Mouse (Mus musculus) CH12.LX (cell line): ENCODE measurements around the gene Adap1. TPM values are rescaled to one million over a fixed set of nuclear protein-coding genes. Genes with fewer than 3 reads are reported as not detected.

ENCODE experiments used
- DNase-seq: peaks from one replicate; pipeline ENCODE4 v3.0.0-alpha.2; 2013; ENCODE audit errors: extremely low read depth
- H3K27ac ChIP-seq: 2 replicates; pipeline ENCODE4 v1.5.1; 2012; ENCODE audit warnings: low read depth, mild to moderate bottlenecking, control low read depth, moderate library complexity; ENCODE audit not compliant: insufficient read depth
- H3K27me3 ChIP-seq: replicated peaks from 2 replicates; pipeline ENCODE3; 2012; ENCODE audit warnings: inconsistent platforms
- H3K36me3 ChIP-seq, 2 experiments: replicated peaks in 1 of 2; 2 replicates each; pipeline versions ENCODE3 to v1.6.1; 2012; ENCODE audit warnings: inconsistent platforms in 1 of 2, low read length in 1 of 2, mild to moderate bottlenecking in 1 of 2, mixed read lengths in 1 of 2, moderate library complexity in 1 of 2; ENCODE audit not compliant: control insufficient read depth in 1 of 2, insufficient read depth in 1 of 2
- H3K4me1 ChIP-seq, 2 experiments: 2 replicates each; pipeline ENCODE4 v1.6.1; 2012; ENCODE audit warnings: inconsistent platforms in 1 of 2, moderate library complexity in 1 of 2; ENCODE audit not compliant: insufficient read depth in 2 of 2, control insufficient read depth in 1 of 2
- H3K4me2 ChIP-seq: 2 replicates; pipeline ENCODE4 v1.6.1; 2012; ENCODE audit warnings: low read depth, mild to moderate bottlenecking, control low read depth; ENCODE audit not compliant: poor library complexity, insufficient read depth, severe bottlenecking
- H3K4me3 ChIP-seq, 3 experiments: fragments of 150-350 bp in 1 of 3; sonication (generic) in 1 of 3; replicated peaks in 1 of 3; 2 replicates each; pipeline versions ENCODE3 to v1.5.1; 2011 to 2012; ENCODE audit warnings: low read depth in 2 of 3, low read length in 2 of 3, mild to moderate bottlenecking in 2 of 3, moderate library complexity in 2 of 3, control low read depth in 1 of 3, improper control_type of control experiment in 1 of 3, inconsistent platforms in 1 of 3, mixed read lengths in 1 of 3; ENCODE audit not compliant: poor library complexity in 1 of 3
- H3K79me2 ChIP-seq: replicated peaks from 2 replicates; pipeline ENCODE4 v1.6.1; 2012; ENCODE audit warnings: mild to moderate bottlenecking, moderate library complexity; ENCODE audit not compliant: control insufficient read depth, poor library complexity, insufficient read depth, severe bottlenecking; ENCODE audit errors: extremely low read depth
- H3K9ac ChIP-seq: 2 replicates; pipeline ENCODE4 v1.6.1; 2012; ENCODE audit warnings: low read depth, mild to moderate bottlenecking, control low read depth, moderate library complexity; ENCODE audit not compliant: insufficient read depth
- H3K9me3 ChIP-seq: replicated peaks from 2 replicates; pipeline ENCODE3; 2012; ENCODE audit warnings: low read length, inconsistent platforms, mixed read lengths
- E2F4 ChIP-seq: IDR thresholded peaks from 2 replicates; pipeline ENCODE4 v1.6.1; 2011; ENCODE audit warnings: low read depth, low read length, improper control_type of control experiment; ENCODE audit not compliant: insufficient replicate concordance
- EP300 ChIP-seq: IDR thresholded peaks from 2 replicates; pipeline ENCODE4 v1.6.1; 2011; ENCODE audit warnings: low read length, improper control_type of control experiment
- JUN ChIP-seq: IDR thresholded peaks from 2 replicates; pipeline ENCODE4 v1.6.1; 2011; ENCODE audit warnings: low read depth, mild to moderate bottlenecking, low read length, improper control_type of control experiment, moderate library complexity; ENCODE audit not compliant: insufficient read depth
- JUND ChIP-seq: conservative IDR thresholded peaks from 2 replicates; pipeline ENCODE4 v1.6.1; 2011; ENCODE audit warnings: low read depth, low read length, improper control_type of control experiment
- KAT2A ChIP-seq: IDR thresholded peaks from 2 replicates; pipeline ENCODE4 v1.6.1; 2012; ENCODE audit warnings: low read length, improper control_type of control experiment, inconsistent platforms; ENCODE audit not compliant: insufficient replicate concordance
- MEF2A ChIP-seq: IDR thresholded peaks from 2 replicates; pipeline ENCODE4 v1.6.1; 2014; ENCODE audit warnings: low read depth, mild to moderate bottlenecking, inconsistent platforms, low read length, improper control_type of control experiment, borderline replicate concordance
- MXI1 ChIP-seq: IDR thresholded peaks from 2 replicates; pipeline ENCODE4 v1.6.1; 2011; ENCODE audit warnings: mild to moderate bottlenecking, low read depth, low read length, improper control_type of control experiment
- MYC ChIP-seq: IDR thresholded peaks from 2 replicates; pipeline ENCODE4 v1.6.1; 2011; ENCODE audit warnings: low read depth, mild to moderate bottlenecking, improper control_type of control experiment, low read length
- NELFE ChIP-seq: IDR thresholded peaks from 2 replicates; pipeline ENCODE4 v1.6.1; 2011; ENCODE audit warnings: low read depth, low read length, improper control_type of control experiment
- NRF1 ChIP-seq: IDR thresholded peaks from 2 replicates; pipeline ENCODE4 v1.6.1; 2014; ENCODE audit warnings: low read depth, mild to moderate bottlenecking, inconsistent platforms, low read length, improper control_type of control experiment, moderate library complexity
- POLR2AphosphoS2 ChIP-seq: IDR thresholded peaks from 2 replicates; pipeline ENCODE4 v1.6.1; 2011; ENCODE audit warnings: low read depth, low read length, improper control_type of control experiment
- RCOR1 ChIP-seq: conservative IDR thresholded peaks from 2 replicates; pipeline ENCODE4 v1.6.1; 2012; ENCODE audit warnings: low read depth, mild to moderate bottlenecking, inconsistent platforms, low read length, improper control_type of control experiment
- SIN3A ChIP-seq: IDR thresholded peaks from 2 replicates; pipeline ENCODE4 v1.6.1; 2012; ENCODE audit warnings: low read length, improper control_type of control experiment, inconsistent platforms
- ZKSCAN1 ChIP-seq: IDR thresholded peaks from 2 replicates; pipeline ENCODE4 v1.6.1; 2012; ENCODE audit warnings: low read depth, inconsistent platforms, low read length, improper control_type of control experiment, borderline replicate concordance
- ZMIZ1 ChIP-seq: IDR thresholded peaks from 2 replicates; pipeline ENCODE4 v1.6.1; 2012; ENCODE audit warnings: low read depth, mild to moderate bottlenecking, inconsistent platforms, low read length, improper control_type of control experiment
- dilution Hi-C: fragments of 300-500 bp; cut with MboI; formaldehyde crosslinking; loops from 2 replicates; pipeline ENCODE4 v1.14.3; 2020; ENCODE audit warnings: low sequenced_read_pairs; ENCODE audit not compliant: extremely low pct_unique_long_range_greater_than_20kb, extremely low pct_ligation_motif_present
- in situ Hi-C: fragments of 300-500 bp; cut with MboI; formaldehyde crosslinking; loops from 3 replicates; pipeline ENCODE4 v1.14.3; 2019; ENCODE audit warnings: low sequenced_read_pairs, low pct_ligation_motif_present, low pct_unique_long_range_greater_than_20kb, mixed read lengths
- polyA plus RNA-seq: library from polyadenylated mRNA; unstranded; fragments of >175 nt; gene quantifications from 2 replicates; pipeline ENCODE4 v1.2.1, GENCODE M21; 2012; ENCODE audit warnings: low read depth; ENCODE audit not compliant: insufficient read length
- total RNA-seq, 2 experiments: library from RNA; depleted of rRNA; stranded (reverse); fragments of 300-350 nt in 1 of 2; fragments of >200 nt in 1 of 2; gene quantifications; 2 replicates each; pipeline ENCODE4 v1.2.3; 2012 to 2014

Gene Adap1
- total and polyA plus RNA-seq, 3 experiments: 53.9 to 73.2 (median 70.7) TPM

- in situ Hi-C loops: no loop called here
Measured at GRCm38 (mm10) chr5:139259853-139260252, 65.6 kb downstream of the Adap1 start.

GRCm38 (mm10) chr5:139258371-139259035, 66.9 kb downstream of the Adap1 start:
- DNase-seq: no peak
- dilution Hi-C loops: no loop called here
- no peak overlapping the region for H3K4me3 ChIP-seq
- H3K79me2 ChIP-seq: peaks cover 55% of the 10 kb centered on the region
- no peak overlapping the region for H3K27ac ChIP-seq
- no peak for TF ChIP-seq SIN3A
- no peak for TF ChIP-seq JUND
- no peak for TF ChIP-seq MYC
- no peak for TF ChIP-seq KAT2A
- no peak for TF ChIP-seq NELFE
- TF ChIP-seq, all 38 proteins: peak for 0
- H3K27me3 ChIP-seq: no peaks in the 10 kb centered on the region
- H3K4me1 ChIP-seq: peaks cover 9 to 34% of the 10 kb centered on the region in 2 experiments
- H3K9ac ChIP-seq: no peak overlapping the region
- H3K36me3 ChIP-seq: peaks cover 39 to 84% of the 10 kb centered on the region in 2 experiments
- no peak overlapping the region for H3K4me2 ChIP-seq
- H3K9me3 ChIP-seq: no peaks in the 10 kb centered on the region
- in situ Hi-C loops: no loop called here

More at GRCm38 (mm10) chr5:139259853-139260252, 65.6 kb downstream of the Adap1 start:
- Histone ChIP-seq H3K27me3 (no peaks in the 10 kb centered on the region), H3K27ac (no peak overlapping the region), H3K79me2 (peaks cover 42% of the 10 kb centered on the region), H3K36me3 (peaks cover 50 to 94% of the 10 kb centered on the region in 2 experiments), H3K4me2 (no peak overlapping the region), H3K9ac (no peak overlapping the region), H3K9me3 (no peaks in the 10 kb centered on the region), H3K4me3 (no peak overlapping the region), H3K4me1 (peaks cover 2 to 22% of the 10 kb centered on the region in 2 experiments; a peak in 3 of 4 replicates)
- no peak for DNase-seq
- TF ChIP-seq JUN (no peak), ZKSCAN1 (no peak), MEF2A (no peak), EP300 (no peak), POLR2AphosphoS2 (no peak), NELFE (no peak), E2F4 (no peak), RCOR1 (no peak), NRF1 (no peak), ZMIZ1 (no peak), MXI1 (no peak)
- dilution Hi-C loops: no loop called here
